Mouse (Mus musculus) spleen, adult 12 weeks (tissue): ENCODE measurements around the gene Hivep3.

Experiments used
- DNase-seq: peaks from one replicate; pipeline ENCODE4 v3.0.0; 2022; ENCODE audit warnings: low spot score

Hivep3 gene

DNA sequence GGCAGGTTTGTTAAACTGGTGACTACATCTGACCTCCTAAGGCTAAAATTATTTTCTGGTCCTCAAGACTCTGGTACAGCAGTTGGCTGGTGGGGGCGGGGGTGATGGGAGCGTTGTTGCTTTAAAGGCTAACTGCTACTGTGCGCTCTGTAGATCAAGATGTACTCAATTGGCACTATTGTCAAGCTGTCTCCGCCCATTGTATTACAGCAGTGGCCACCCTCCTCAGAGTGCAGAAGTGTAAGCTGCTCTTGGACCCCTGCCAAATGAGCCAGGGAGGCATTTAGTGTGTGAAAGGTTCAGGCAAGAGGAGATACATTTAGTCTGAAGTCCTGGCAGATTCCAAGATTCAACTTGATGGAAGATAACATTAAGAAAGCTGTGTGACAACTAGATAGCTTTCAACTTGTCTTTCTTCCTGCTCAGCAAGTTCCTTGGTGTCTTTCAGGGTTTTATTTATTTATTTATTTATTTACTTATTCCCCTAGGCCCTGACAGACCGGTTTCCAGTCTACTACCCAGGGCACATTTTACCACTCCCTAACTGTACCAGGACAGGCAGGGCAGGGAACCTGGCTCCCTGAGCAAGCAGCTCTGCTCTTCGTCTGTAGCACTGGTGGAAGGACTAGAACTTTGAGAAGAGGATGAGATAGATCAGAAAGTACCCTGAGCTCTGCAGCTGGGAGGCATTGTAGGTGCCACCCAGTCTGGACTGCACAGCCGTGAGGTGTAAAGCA, 83.2 kb downstream of the Hivep3 start:
- DNase-seq, result no peak

- DNase-seq, result no peak
Measured at GRCm38 (mm10) chr4:119825956-119826355, 92.4 kb downstream of the Hivep3 start.

DNA sequence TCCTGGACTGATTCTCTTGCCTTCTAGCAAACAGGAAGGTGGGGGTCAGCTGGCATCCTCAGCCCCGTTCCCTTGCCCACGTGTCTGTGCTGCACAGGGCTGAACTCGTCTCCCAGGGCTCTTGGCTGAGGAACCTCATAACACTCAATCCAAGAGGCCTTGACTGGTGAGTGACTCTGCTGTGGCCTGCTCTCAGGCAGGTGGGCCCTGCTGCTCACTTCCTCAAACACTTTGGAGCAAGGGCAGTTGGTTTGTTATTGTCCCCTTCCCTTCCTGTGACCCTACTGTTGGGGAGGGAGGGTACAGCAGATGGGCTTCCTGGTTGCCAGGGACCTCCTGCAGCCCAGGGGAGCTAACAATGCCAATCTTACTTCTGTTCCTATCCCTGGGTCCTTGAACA, 94.8 kb downstream of the Hivep3 start:
- DNase-seq, result no peak

- DNase-seq, result no peak
Measured at GRCm38 (mm10) chr4:119828996-119829395, 95.4 kb downstream of the Hivep3 start.

GRCm38 (mm10) chr4:119833333-119833732, 99.7 kb downstream of the Hivep3 start:
- no peak for DNase-seq

DNA sequence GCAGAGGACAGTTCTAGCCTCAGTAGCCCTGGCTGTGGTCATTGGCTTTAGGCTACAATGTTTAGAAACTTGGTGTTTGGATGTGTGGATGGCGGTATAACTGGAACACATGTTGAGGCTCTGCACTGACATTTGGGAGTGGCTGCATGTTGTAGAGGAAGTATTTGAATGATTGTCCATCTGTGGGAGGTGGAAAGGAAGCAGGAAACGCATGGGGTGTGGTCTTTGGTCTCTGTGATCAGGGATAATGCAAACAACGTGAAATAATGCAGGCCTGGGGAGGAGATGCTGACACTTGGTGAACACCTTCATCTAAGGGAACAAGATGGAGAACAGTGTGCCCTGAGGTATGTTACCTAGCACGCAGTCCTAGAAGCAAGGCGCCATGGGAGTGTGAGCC, 100.3 kb downstream of the Hivep3 start:
- DNase-seq, result no peak

- no peak for DNase-seq
Measured at GRCm38 (mm10) chr4:119836181-119836580, 102.6 kb downstream of the Hivep3 start.

DNA sequence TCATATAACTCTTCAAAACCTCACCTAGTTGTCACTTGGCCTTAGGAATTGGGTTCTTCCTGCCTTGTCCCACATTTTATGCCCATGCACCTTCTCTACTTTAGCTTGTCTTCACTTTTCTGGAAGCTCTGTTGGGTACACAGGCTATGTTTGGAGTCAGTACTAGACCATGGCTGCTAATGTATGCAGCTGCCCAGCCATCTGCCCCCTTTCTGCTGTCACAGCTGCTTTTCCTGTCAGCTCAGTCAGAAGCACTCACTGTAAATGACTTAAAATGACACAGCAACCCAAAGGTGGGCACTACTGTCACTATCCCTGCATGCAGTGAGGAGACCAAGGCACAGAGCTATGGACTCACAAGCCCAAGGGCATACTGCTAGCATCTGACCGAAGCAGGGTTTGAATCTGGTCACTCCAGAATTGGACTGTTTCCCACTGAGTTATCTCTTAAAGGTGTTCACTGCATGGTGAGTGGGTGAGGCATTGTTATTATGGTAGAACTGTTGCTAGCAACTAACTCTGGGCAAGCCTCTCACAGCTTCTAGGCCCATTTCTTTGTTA, 104.0 kb downstream of the Hivep3 start:
- no peak for DNase-seq

GRCm38 (mm10) chr4:119838308-119838707, 104.7 kb downstream of the Hivep3 start:
- DNase-seq, result no peak

DNA sequence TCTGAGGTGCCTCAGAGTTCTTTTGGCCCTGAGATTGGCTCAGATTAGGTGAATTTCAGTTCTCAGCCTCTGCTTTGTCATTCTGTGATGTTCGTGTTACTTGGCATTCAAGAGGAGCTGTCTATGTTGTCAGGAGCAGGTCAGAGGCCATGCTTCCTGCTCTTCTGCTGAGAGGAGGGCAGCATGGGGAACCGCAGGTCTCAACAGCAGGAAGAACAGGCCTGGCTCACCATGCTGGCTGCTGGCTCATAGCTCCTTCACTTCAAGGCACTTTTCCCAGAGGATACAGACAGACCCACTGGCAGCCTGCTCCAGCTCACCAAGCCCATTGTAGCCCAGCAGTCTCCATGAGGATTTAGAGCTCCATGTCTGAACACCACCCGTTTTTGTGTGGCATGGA, 109.7 kb downstream of the Hivep3 start:
- DNase-seq, result no peak

DNA sequence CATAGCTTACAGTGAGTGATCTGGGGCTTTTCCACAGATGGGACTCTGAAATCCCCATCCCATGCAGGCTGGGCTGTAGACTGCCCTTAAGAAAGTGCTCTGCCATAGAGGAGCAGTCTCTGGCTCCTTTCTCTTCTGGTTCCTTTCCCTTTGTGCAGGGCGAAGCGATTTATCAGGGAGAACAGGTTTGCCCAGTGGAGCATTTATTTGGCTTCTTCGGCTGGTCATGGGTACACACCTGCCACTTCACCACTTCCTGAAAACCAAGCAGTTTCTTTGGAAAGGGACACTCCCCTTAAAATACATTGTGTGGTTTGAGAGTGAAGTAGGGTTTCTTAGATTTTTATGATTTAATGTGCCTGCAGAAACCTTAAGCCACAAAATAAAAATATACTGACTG, 110.7 kb downstream of the Hivep3 start:
- no peak for DNase-seq

GRCm38 (mm10) chr4:119845596-119846161, 112.1 kb downstream of the Hivep3 start:
- no peak for DNase-seq

DNA sequence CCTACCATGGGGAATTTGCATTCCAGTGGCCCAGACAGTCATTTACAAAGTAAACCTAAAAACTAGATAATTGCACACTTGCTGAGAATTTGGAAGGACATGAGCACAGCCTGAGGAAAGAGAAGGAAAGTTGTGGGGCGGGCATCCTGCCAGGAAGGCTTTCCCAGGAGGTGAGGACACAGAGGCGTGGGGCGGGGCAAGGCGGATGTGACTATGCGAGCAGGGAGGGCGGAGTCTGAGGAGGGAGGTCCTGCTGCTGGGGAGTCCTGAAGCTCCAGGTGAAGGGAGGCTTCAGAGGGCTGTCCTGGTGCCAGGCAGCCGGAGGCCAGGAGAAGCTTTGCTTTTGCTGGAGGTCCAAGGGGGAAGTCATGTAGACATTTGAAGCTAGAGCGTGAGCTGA, 118.9 kb downstream of the Hivep3 start:
- no peak for DNase-seq

DNA sequence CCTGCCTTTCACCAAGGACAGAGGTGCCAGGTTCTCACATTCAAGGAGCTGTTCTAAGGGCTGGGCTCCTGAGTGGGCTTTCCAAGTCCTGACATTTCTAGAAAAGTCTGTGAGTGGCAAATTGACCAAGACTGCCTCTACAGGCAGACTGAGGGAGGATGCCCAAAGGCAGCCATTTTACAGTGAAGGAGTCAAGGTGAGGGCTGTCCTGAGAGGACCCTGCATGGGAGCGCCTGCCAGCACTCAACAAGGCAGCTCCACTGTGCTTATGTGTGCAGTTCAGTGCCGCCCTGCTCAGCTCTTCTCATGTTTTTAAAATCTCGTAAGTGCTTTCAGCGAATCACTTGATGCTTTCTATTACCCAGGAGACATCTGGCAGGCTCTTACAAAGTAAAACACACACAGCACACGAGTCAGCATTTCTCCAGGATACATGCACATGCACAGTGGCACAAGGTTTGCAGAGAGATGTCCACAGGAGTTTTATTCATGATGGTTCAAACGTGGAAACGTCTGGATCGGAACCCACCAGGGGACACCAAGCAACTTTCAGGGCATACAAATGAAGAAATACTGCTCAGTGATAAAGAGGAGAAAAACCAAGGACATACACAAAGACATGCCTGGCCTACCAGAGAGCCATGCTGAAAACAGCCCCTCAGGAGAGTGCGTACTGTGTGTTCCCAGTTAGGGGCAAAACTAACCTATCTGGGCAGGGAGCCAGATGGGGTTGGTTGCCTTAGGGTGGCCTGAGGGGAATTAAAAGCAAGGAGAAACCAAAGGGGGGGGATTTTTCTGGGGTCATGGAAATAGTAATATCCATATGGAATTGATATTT, 120.9 kb downstream of the Hivep3 start:
- no peak for DNase-seq

- no peak for DNase-seq
Measured at GRCm38 (mm10) chr4:119859454-119859853, 125.9 kb downstream of the Hivep3 start.

GRCm38 (mm10) chr4:119861001-119861400, 127.4 kb downstream of the Hivep3 start:
- DNase-seq, result no peak

DNA sequence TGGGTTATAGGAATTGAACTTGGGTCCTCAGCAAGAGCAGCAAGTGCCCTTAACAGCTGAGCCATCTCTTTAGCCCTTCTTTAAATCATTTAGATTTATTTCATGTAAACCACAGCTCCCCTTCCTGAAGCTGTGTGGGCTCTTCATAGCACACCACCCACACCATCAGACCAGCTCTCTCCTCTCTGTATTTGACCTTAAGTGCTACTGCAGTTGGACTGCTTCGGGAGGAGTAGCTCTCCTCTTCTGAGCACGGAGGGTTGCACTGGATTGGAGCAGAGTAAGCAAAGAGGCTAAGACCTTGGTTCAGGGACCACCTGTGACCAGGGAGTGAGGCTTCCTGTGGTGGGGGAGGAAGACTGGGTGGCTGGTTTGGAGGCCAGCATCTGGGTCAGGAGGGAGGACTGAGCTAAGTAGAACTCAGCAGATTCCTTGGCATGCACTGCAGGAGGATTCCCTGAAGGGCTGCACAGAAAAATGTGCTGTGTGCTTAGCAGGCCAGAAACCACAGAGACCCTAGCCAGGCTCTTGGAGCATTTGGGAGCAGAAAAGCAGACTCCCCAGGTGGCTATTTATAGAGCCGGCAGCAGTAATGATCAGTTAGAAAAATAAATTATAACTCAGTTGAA, 132.4 kb downstream of the Hivep3 start:
- DNase-seq, result no peak

GRCm38 (mm10) chr4:119867132-119867531, 133.5 kb downstream of the Hivep3 start:
- DNase-seq, result no peak

DNA sequence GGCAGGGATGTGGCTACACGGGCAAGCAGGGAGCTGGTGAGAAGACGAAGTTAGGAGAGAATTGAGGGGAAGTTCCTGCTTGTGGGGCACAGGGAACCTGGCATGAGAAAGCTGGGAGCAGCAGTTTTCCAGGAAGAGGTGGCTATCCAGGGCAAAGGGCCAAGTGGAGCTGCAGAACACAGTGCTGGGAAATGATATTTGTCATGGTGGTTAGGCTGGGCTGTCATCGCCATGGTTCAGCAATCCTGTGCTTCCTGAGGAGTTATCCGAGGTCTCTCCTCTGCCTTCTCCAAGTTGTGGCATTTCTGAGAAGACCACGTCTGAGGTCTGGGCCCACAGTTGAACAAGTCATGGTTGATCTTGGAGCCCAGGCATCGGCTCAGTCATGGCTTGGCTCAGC, 136.8 kb downstream of the Hivep3 start:
- DNase-seq, result no peak

DNA sequence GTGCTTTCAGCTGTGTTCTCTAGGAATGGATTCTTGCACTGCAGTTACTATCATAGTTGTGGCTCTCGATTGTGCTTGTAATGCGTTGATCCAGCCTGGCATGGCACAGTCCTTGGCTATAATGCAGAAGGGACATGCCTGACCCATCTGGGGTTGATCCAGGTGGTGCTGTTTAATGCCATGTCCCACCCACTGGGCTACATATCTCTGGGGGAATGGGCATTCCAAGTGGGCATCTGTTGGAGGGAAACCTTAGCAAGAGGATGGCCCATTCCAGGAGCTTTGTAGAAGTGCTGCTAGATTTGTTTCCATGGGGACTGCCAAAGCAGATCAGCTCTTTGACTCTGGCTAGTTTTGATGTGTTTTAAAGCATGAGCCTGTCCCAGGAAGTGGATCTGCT, 137.9 kb downstream of the Hivep3 start:
- DNase-seq, result no peak

GRCm38 (mm10) chr4:119871861-119872582, 138.4 kb downstream of the Hivep3 start:
- no peak for DNase-seq

DNA sequence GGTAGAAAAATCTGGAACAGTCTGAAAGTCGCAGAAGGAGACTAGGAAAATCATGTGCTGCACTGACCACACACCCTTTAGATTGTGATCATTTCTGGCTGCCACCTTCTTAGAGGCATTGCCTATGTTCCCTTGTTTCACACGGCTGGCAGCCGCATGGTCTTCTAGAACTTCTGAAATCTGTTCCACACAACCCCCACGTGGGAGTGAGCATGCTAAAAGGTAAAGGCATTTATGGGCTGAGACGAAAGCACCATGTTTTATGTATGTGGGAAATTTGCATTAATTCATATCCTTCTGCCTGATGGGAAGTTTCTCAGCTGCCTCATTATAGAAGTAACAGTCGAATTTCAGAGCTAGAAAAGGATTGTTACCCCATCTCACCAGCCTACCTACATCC, 140.4 kb downstream of the Hivep3 start:
- DNase-seq, result no peak
